Mouse (Mus musculus): ENCODE measurements around the gene Sox30.

Sox30 gene

DNA sequence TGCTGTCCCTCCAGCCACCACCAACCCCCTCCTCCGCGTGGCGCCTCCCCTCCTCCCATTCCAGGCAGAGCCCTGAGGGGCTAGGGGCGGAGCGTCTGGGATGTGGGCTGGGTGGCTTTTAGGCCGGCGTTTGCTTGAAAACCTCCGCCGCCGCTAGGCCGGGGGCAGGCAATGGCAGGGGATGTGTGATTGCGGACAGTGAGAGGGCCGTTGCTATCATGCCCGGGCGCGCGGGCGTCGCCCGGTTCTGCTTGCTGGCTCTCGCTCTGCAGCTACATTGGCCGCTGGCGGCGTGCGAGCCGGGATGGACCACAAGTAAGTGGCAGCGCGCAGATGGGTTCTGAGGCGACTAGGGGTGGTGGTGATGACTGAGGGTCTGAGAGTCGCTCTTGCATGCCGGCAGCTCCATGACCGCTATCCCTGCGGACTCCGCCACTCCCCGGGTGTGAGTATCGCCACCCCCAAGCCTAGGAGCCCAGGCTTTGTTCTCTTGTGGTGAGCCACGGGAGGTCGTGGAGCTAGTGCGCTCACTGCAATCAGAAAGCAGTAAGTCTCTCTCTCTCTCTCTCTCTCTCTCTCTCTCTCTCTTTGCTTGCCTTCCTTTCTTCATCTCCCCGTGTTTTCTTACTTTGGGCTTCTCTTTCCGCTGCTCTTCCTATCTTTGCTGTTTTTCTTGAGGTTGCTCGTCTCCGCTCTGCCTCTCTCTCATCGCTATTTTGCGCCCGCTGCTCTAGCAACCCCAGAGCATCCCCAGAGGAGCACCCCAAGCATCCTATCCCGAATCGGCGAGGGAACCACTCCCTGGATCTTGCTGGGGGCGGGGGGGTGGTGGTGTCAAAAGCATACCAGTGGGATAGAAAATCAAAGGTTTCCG lies 76.0 kb downstream of the Sox30 start, which contains the start of gene Adam19:
Gene Adam19, plus strand, starts transcription at position 97 of the 874 bp plus-strand sequence.
- no peak for DNase-seq (ENCODE audit: low read depth, low spot score)

DNA sequence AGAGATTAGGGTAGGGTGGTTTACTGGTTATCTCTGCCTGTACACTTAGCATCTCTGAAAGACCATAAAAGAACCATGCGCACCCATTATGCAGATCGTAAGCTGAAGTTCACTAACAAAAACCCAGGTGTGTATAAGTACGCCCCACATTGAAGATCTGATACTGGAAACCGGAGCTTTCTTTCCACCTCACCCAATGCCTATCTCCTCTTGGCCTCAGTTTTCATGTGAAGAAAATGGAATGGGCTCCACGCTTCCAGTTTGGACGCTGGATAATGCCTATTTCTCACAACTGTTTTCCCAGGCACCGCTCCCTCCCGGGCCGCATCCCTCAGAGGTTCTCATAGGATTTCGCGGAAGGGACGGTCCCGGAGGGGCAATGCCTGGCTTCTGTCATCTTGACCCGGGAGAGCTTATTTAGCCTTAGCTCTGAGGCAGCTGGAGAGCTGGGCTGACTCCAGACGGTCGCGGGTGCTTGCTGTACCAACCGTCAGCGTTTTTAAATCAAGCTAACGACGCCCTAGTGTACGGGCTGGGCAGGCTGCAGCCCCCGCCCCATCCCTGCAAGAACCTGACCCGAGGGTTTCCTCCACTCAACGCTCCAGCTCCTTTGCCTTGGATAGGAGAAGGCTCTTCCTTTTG lies 76.8 kb downstream of the Sox30 start:
- DNase-seq (ENCODE audit: low read depth, low spot score): no peak

DNA sequence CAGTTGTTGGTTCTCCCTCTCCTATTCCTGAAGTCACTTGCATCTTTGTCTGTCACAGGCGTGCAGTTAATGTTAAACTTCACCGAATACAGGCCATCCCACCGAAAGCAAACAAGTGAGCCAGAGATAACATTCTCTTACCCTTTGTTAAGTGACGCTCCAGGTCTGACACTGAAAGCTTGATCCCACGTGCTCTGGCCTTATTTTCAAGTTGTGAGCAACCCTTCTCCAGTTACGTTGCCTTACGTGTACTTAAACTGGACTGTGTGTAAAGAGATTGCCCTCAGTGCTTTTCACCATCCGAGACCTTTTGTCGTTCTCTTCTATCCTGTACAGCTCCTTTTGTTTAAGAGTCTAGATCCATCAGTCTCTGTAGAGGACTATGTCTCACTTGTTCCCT lies 77.9 kb downstream of the Sox30 start:
- no peak for DNase-seq (ENCODE audit: low read depth, low spot score)

DNA sequence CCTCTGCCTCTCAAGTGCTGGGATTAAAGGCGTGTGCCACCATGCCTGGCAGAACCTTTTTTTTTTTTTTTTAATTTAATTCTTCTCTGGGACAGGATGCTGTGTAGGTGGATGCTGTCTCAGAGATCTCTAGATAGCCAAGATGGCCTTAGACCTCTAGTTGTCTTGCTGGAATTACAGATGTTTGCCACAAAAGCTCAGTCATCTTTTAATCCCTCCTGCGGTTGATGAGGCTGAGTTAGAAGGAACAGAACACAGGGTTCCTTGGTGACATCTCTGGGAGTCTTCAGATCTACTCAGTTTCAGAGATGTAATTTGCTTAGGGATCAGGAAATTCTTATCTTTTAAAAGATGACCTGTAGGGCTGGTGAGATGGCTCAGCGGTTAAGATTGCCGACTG lies 78.8 kb downstream of the Sox30 start:
- DNase-seq (ENCODE audit: low read depth, low spot score): no peak

DNA sequence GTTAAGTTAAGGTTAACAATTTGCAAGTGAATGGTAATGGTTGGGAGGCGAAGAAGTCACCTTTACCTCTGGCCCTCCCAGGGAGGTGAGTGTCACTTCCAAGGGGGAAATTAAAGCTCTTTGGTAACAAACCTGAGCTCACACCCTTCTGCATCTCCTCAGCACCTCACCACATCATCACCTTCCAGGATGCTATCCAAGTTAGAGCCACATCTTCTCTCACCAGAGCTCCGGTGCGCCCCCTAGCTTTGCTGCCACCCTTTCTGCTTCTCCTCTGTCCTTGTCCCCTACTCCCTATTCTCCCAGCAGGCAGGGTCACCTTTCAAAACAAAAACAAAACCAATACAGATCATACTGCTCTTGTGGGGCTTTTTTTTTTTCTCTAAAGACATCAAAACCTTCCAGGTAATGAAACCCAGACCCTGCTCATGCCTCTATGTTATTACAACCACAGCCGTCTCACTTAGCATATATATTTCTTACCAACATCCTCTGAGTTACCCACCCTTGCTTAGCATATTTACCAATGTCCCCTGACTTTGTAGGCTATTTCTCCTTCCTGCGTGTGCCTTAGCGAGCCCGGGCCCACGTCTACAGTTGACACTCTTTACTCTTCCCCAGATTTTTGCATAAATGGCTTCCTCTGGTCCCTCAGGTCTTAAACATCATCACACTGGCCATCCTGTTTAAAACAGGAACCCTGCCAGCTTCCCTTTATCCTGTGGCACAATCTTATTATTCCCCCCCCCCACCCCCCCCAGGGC lies 80.0 kb downstream of the Sox30 start:
- DNase-seq (ENCODE audit: low read depth, low spot score): no peak

DNA sequence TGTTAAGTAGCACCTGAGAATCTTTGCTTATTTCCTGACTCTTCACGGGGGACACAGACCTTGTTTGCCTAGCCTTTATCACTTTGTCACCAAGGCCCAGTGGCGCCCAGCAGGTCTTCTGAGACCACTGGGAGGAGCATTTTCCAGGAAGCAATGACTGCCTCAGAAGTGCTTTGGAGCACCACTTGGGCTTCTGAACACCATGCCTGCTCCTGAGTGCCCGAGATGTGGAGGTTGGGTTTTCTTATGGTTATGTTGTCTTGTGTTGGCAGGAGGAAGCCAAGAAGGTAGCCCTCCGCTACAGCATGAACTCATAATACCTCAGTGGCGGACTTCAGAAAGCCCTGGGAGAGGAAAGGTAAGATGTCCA lies 80.5 kb downstream of the Sox30 start:
- no peak for DNase-seq (ENCODE audit: low read depth, low spot score)

DNA sequence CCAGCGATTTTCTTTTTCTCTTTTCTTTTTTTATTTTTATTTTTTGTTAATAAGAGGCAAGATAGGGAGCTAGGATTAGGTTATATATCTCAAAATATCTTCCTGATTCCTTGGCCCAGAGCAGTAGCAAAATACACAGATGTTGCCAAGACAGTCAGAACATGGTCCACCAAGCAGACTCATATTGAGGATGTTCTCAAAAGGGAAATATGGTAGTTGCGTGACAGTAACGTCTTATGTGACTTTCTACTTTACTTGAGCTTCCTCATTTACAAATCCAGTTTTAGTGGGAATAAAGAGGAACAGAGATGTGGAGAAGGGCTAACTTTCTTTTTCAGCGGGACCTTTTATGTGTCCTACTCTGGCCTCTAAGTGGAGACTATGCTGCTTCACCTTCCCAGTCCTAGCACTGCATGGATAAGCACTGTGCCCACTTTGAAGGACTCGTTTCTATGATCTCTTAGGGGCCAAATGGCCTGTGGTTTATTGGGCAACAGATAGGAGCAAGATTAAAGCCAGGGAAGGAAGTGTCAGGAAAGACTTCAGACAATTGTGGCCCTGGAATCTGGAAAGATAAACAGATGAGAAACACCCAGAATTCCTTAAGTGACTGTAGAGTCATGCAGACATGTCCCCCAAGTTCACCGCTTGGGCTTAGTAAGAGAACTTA lies 81.8 kb downstream of the Sox30 start:
- DNase-seq (ENCODE audit: low read depth, low spot score): no peak

DNA sequence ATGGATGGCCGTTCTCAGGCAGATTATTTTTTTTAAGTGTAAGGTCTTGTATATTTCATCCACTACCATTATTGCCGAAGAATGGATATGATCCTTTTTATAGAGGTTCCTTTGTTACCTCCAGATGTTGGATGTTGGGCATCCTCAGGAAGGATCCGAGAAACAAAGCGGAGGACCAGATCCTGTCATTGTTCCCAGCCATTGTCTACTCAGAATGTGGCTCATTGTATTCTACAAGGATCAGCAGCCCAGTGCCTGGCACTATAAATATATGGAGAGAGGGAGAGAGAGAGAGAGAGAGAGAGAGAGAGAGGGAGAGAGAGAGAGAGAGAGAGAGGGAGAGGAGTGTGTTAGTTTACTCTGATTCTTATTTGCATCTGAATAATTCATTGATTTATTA lies 82.5 kb downstream of the Sox30 start:
- no peak for DNase-seq (ENCODE audit: low read depth, low spot score)

DNA sequence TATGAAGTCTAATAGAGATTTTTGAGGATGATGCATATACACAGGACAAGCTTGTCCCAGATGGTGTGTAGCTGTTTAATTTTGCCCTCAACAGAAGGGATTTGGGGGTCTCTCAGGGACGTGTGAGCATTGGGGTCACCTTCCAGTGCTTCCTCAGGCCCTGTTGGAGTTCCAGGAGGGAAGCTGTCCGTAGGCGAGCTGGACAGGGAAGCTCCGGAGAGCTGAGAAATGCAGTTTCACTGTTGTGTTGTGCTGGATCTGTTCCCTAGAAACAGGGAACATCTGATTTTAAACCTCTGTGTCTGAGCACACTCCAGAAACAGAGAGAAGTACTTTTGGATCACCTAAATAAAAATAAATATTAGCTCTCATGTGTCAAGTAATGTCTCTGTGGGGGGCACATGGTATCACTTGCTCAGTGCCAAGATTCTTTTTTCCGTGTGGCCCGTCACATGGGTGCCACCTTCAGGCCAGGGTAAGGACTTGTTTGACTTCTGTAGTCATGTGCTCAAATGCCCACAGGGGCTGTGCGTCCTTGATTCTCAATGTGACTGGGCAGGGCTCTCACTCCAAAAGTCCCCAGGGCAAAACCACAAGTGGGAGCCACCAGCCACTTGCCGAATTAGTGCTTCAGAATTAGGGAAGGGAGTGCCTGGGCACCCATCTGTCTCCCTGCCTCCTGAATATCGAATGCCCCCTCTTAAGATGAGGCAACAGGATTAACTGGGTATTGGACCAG lies 83.1 kb downstream of the Sox30 start:
- DNase-seq (ENCODE audit: low read depth, low spot score): no peak

DNA sequence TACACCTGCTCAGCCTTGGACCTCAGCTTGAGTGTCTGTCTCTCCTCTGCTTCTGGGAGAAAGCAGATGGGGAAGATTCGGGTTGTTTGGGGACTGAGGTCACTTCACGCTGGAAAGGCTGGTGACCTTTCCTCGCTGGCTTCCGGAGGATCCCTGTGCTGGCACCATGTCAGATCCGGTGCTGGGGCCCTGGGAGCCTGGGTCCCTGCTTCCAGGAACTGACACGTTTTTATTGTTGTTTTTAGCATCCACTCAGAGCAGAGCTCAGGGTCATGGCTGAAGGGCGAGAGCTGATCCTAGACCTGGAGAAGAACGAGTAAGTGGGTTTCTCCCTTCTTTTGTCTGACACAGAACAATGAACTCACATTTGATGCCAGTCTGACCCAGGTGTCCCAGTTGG lies 84.7 kb downstream of the Sox30 start:
- no peak for DNase-seq (ENCODE audit: low read depth, low spot score)

DNA sequence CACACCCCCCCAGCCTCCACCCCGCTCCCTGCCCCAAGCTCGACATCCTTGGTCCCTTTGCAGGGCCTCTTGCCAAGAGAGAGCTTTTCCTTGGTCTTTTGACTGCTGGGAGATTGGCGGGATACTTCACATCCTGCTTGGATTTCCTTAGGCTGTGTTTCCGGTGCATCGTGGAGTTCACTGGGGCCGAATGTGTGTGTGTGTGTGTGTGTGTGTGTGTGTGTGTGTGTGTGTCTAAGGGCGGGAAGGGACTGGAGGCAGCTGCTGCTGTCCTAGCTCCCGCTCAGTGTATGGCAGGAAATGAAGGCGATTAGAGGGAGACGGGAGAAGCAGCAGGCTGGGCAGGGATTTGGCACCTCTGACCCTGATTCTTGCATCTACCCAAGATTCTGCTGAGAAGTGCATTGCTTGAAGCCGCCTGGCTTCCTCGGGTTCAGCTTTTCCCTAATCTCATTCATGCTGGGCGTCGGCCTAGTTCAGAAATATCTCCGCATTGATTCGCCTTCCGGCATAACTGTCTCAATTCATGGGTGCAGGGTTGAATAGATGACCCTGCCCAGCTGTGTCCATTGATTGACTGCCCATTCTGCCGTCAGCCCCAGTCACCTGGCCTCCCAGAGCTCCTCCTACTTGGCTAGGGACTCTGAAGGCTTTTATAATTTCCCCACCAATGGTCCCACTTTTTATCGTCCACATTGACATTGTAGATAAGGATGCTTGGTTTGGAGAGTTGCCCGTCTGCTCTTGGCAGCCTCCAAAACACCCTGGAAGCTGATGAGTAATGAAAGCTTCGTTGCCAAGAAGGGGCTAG lies 85.3 kb downstream of the Sox30 start:
- DNase-seq (ENCODE audit: low read depth, low spot score): no peak

Data from retina, postnatal 7 days (tissue).